Mouse (Mus musculus) bone marrow, adult 2 months (tissue): ENCODE measurements around the gene Pgam1.

ENCODE experiments used
- CTCF ChIP-seq: fragments of 200-500 bp; IDR thresholded peaks from 2 replicates; pipeline ENCODE4 v1.5.1; 2011; ENCODE audit warnings: low read length, control low read depth; ENCODE audit not compliant: control insufficient read depth, insufficient read depth
- POLR2A ChIP-seq: fragments of 200-500 bp; IDR thresholded peaks from 2 replicates; pipeline ENCODE4 v1.6.1; 2011; ENCODE audit warnings: low read depth, mild to moderate bottlenecking, control low read depth, low read length, borderline replicate concordance; ENCODE audit not compliant: control insufficient read depth

GRCm38 (mm10) chr19:41905246-41905645 lies 6.5 kb upstream of the Pgam1 start:
- TF ChIP-seq CTCF (no peak), POLR2A (no peak)
